Mouse (Mus musculus) lung, postnatal 0 days (tissue): ENCODE data around the gene Stag3.

Experiments
- CTCF ChIP-seq: IDR thresholded peaks from 2 replicates; pipeline ENCODE4 v1.5.1; 2016; ENCODE audit warnings: antibody characterized with exemption, mild to moderate bottlenecking
- EP300 ChIP-seq: IDR thresholded peaks from 2 replicates; pipeline ENCODE4 v1.6.1; 2016; ENCODE audit warnings: antibody characterized with exemption, mild to moderate bottlenecking, control low read depth

- no peak for TF ChIP-seq CTCF
- no peak for TF ChIP-seq EP300
These were observed 8.8 kb upstream of the Stag3 start for GRCm38 (mm10) chr5:138271232-138271631.
